Mouse (Mus musculus) CD4-positive, CD25-positive, alpha-beta regulatory T cell, adult 4 months (primary cell): ENCODE data around the gene Nacad. TPM values are rescaled to one million over a fixed set of nuclear protein-coding genes. Genes with fewer than 3 reads are reported as not detected.

Experiments used
- ATAC-seq: one replicate; pipeline ENCODE4 v1.8.0; 2017
- polyA plus RNA-seq, 2 experiments: library from polyadenylated mRNA; unstranded; fragments of 100-300 nt; shearing (Covaris generic); gene quantifications; one replicate each; pipeline ENCODE4 v1.2.1; 2017

Nacad gene
- polyA plus RNA-seq, 2 experiments from 2014 or later = 0.22 TPM; not detected in 1

DNA sequence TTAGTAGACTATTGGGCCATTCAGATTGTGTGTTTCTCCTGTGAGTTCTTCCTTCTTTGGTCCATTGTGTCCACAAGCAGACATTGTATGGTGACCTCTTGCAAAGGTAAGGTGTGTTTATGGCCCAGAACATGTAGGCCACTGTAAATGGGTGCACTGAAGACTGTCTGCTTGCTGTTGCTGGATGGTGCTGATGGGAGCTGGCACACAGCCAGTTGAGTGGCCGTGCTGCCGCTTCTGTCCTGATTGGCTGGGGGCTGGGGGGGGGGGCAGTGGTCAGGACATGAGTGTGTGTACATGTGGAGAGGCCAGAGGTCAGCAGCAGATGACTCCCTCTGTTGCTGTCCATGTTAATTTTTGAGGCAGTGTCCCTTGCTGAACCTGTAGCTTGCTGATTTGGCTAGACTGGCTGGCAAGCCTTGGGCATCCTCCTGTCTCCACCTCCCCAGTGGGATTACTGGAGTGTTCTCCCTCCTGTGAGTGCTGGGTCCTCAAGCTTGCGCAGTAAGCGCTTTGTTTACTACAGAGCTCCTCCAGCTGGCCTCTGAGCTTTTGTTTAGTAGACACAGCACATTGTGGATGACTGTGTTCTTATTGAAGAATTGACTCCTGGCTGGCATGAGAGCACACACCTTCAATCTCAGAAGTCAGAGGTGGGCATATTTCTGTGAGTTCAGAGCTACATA, 25.6 kb downstream of the Nacad start:
- ATAC-seq = no peak

DNA sequence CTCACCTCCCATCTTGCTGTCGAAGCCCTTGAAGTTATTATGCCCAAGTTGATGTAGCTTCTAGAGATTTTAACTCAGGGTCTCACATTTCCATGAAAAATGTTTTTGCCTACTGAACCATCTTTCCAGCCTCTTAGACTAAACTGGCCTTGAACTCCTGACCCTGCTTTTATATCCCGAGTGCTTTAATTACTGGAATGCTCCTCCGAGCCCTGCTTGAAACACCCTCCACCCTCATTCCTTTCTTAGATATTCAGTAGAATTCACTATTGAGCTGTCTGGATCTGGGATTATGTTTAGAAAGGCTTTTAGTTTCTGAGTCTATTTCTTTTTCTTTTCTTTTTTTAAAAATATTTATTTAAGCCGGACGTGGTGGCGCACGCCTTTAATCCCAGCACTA, 26.5 kb downstream of the Nacad start:
- ATAC-seq = no peak

DNA sequence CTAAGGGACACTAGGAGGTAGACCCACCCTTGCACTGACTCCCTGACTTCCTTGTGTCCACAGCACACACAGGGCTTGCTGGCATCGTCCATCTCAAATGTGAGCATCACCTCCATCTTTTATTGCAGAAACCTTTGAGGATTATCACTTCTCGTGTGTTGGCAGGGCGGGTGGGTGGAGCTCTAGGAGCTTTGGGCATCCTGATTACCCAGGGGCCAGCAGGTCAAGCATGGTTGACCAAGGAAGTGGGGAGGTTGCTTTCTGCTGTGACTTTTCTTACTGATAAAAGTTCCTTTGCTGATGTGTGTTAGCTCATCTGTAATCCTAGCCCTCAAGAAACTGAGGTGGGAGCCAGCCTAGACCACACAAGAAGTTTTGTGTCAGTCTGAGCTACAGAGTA, 29.7 kb downstream of the Nacad start:
- no peak for ATAC-seq

DNA sequence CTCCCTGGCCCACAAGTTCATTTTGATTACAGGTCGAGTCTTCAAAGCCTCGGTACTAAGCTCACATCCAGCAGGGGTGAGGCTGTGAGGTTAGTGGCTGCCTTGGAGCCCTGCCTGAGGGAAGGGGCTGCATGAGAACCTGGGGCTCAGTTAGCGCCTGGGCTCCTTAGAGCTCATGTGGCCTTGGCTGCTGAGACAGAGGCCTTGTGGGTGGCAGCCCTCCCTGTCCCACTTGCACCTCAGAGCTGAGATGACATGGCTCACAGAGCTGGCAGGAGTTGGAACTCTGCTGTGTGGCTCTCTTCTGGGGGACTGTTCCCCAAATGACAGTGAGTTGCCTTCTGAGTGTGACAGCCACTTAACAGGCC, 36.5 kb downstream of the Nacad start:
- ATAC-seq = no peak

DNA sequence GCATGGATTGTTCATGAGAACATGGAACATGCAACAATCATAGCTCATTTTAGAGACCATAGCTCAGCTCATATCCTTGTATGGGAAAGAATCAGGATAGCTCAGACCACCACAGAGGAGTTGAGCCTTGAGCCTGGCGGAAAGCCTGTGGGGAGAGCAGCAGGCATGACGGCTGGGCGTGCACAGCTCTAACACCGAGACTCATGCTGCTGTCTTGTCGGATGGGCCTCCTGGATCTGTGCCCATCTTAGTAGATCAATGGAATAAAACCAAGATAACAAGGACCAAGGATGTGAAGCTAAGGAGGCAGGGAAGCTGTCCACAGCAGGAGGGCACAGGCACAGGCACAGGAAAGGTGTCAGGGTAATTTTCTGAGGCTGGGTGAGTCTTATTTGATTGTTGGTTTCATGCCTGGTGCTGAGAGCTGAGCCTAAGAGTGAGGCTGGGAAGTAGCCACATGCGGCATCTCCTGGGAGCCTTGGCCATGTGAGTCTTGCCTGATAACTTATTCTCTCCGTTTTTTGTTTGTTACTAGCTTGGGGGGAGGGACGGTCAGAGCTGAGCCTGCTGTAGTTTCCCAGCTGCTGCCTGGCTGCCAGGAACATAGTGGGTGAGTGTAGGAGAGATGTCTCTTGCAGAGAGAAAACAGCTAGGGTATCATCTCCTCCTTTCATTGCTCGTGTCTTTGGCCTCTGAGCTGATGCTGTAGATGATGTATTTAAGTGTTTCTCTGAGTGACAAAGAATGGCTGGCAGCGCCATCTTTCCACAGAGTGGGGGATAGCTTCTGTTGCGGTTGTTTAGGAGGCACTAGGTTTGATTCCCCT, 37.1 kb downstream of the Nacad start:
- no peak for ATAC-seq

DNA sequence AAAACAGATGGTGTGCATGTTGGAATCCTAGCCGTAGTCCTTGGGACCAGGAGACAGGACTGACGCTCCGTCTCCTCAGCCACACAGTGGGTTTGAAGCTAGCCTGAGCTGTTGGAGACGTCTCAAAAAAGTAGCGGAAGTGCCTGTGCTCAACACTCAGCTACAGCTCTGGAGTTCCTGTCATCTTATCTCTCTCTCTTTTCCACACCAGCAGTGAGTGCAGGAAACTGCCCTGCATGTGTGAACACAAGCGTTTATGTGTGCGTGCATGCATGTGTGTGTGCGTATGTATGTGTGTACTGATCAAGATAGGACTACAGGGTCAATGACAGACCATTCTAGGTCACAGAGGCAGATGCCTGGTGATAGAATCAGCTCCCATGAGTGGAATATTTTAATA, 37.9 kb downstream of the Nacad start:
- ATAC-seq = peak; percentile 81

DNA sequence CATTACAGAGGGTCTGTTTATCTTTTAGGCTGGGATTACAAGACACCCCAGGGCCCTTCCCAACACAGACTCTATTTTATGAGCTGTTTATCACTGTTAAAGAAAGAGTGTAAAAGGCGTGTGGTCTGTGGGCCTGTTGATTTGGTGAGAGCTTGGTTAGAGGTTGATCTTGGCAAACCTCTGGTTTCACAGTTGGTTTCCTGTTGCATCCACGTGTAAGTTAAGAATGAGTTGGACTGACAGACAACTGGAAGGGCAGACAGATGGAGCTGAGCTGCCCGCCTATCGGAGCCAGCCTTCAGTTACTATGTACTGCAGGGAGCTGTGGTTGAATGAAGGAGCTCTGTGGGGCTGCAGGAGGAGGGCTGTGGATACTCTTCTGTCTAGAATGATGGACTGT, 39.4 kb downstream of the Nacad start:
- peak; percentile 18 for ATAC-seq

DNA sequence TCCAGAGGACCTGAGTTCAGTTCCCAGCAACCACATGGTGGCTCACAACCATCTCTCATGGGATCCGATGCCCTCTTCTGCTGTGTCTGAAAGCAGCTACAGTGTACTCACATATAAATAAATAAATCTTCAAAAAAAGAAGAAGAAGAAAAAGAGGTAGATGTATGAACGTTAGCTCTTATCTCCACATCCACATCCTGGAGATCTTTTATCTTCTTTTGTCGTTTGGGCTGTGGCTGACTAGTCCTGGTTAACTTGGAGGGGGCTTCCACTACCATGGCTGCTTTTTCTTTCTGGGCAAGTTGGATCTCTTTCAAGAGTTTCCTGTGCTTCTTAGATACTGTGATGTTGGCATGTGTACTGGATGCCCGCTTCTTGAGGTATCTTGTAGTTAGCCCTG, 42.7 kb downstream of the Nacad start:
- ATAC-seq = no peak

DNA sequence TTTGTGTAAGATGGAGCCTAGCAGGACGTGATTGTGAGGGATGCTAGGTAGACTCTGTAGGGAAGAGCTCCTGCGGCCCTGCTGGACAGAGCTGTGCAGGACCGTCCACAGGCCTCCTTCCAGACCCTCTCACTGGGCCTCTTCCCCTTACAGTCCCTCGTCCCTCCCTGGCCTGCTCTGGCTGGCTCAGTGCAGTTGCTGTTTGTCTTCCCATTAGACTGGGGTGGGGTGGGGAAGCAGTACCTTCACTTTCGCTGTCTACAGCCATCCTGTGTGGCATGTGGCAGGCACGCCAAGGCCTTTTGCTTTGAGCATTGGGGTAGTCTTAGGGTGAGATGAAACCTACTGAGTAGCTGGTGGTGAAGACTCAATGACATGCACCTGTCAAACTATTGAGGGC, 43.5 kb downstream of the Nacad start:
- ATAC-seq = peak; percentile 18

DNA sequence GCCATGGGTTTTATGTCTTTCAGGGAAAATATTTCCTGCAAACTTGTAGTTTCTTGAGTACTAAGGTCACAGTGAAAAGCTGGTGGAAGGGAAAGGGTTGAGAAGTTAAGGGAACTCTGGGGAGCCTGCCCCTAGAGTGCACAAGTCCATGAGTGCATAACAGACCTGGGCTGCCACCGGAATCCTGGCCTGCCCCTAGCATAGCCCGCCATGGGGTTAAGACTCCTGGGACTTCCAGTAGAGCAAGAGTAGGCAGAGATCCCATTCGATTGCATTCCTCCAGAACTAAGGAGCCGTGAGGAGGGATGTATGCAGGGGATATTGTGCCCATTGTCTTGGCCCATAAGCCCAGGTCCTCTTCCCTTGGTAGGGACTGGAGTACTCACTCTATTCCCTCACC, 44.4 kb downstream of the Nacad start:
- no peak for ATAC-seq

DNA sequence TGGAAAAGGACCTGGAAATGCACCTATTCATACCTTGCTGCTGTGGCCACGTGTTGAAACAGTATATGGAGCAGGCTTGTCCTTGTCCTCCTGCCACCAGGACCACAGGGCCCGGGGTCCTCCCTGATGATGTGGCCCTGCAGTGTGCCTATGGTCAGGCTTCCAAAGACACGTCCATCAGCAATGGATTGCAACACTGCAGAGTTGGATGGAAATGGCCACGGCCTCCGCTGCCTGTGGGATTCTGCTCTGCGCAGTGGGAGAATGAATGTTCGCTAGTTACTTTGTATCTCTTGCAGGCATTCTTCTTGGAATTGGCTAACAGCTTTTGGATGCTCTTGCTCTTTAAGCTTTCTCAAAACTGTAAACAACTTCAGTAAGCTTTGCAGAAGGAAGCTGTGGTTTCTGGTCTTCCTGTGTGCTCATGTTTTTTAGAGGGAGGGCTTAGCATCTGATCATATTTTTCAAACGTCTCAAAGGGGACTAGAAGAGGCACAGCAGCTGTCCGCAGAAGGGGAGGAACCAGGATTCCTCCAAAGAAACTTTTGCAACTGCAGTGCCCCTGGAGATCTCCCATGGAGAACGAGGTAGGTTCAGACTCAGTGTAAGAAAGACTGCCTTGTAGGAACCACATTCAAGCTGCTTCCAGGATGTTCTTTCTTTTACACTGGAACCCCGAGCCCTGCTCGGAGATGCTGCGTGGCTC, 45.0 kb downstream of the Nacad start:
- ATAC-seq = peak; percentile 79

DNA sequence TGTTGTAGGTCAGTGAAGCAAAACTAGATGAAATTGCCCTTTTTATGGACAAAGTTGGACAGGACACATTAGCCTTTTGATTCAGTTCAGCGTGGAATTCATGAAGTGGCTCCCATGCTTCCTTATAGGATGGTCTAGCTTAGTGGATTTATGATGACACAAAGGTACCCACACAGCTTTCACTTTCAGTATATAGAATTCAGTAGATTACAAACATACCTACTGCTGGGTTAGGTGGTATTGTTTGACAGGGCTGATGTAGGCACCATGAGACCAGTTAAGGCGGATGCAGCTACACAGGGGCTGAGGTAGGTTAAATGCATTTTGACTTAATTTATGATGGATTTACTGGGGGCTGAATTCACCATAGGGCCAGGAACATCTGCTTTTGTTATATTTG, 45.9 kb downstream of the Nacad start:
- ATAC-seq = peak; percentile 68

DNA sequence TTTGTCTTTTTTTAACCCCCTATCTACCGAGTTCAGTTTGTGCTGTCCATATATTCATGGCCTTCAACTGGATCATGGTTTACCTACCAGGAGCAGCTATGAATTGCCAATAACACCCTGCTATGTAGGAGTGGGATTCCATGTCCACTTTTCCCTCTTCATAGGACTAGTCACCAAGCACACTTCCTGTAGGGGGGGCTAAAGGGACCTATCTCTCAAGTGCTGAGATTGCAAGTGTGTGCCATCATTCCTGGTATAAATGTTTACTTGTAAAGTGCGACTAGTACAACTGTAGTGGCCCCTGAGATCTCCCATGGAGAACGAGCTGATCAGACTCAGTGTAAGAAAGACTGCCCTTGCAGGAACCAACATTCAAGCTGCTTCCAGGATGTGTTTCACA, 47.6 kb downstream of the Nacad start:
- no peak for ATAC-seq

DNA sequence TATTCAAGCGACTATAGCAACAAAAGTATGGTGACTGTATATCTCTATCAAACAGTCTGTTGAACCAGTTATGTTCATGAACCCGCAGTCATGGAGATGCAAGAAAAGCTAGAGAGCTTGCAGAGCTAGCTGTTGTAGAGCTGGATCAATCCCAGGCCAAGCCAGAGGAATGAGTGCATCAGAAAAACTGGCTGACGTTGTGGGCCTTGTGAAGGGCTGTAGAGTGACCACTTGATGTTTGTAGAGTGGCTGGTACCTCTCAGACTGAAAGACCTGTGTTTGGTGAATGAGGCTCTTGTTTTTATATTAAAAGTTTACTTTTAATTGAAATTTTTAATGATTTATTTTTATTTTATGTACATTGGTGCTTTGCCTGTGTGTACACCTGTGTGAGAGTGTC, 55.7 kb downstream of the Nacad start:
- no peak for ATAC-seq

DNA sequence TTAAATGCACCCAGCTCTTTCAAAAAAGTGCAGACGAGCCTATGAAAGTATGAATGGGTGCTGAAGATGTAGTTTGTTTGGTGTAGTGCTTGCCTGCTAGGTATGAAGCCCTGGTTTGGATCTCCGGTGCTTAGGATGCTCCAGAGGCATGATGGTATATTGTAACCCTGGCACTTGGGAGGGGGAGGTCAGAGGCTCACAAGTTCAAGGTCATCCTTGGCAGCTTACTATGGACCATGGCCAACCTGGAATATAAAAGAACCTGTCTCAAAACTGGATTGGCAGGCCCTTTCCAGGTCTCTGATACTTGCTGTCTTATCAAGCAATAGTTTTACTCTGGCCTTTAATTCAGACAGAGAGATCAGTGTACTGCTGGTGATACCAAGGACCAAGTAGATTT, 56.1 kb downstream of the Nacad start:
- no peak for ATAC-seq

Other genes starting within 250 kb of the Nacad start
- gene Zmiz2, start 217.0 kb downstream of the Nacad start, polyA plus RNA-seq = 10 to 100 TPM; 46.5 to 67.2 TPM
- 1,000 to 10,000 TPM; 2,528 to 2,595 TPM for gene Ppia, start 190.6 kb downstream of the Nacad start, polyA plus RNA-seq
- 100 to 1,000 TPM; 147 to 164 TPM for gene H2afv, start 161.6 kb downstream of the Nacad start, polyA plus RNA-seq
- gene Purb, start 130.1 kb downstream of the Nacad start, polyA plus RNA-seq = 10 to 100 TPM; 22.2 to 22.3 TPM
- gene Myo1g, start 85.1 kb downstream of the Nacad start, polyA plus RNA-seq = 100 to 1,000 TPM; 132 to 240 TPM
- 100 to 1,000 TPM; 203 to 260 TPM for gene Ccm2, start 59.2 kb downstream of the Nacad start, polyA plus RNA-seq
- gene Tbrg4, start 20.0 kb upstream of the Nacad start, polyA plus RNA-seq = 10 to 100 TPM; 27.9 to 60.5 TPM
- gene Wap, start 32.6 kb upstream of the Nacad start, polyA plus RNA-seq = not detected
- gene Ramp3, start 52.5 kb upstream of the Nacad start, polyA plus RNA-seq = 1 to 10 TPM; 4.2 to 5.6 TPM
- gene Gm11983, start 231.6 kb upstream of the Nacad start, polyA plus RNA-seq = not detected